Mouse (Mus musculus) yolk sac, embryonic 10.5 days (tissue): Measurements from ENCODE around the gene Siae.
A peak's percentile ranks its signal among the peaks of the same experiment; 100 is the strongest.

ENCODE experiments used
- DNase-seq: peaks from one replicate; pipeline ENCODE4 v3.0.0-alpha.2; 2017; ENCODE audit warnings: low spot score

Siae gene

DNA sequence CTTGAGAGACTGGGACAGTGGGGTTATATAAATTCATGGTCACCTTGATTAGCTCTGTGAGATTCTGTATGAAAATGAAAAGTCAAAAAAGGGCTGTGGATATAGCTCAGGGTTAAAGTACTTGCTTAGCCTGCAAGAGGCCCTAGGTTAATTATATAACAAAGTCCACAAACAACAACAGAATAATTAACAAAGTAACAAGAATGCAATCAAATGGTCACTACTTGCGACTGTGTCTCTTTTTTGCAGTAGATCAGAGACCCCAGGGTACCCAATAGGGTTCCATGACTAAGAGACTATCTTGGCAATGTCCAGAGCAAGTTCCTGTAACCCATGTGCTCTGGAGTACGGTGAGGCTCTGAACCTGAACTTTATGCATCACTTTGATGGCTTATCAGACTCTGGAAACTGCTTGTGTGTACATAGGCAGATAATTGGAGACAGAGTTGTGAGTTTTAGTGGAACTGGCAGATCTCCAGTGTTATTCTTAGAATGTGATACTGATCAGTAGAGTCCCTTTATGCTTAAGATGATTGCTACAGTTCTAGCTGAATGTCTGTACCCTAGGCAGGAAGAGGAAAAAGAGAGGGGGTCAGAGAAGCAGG is 13.8 kb downstream of the Siae start:
- peak; percentile 51 for DNase-seq

DNA sequence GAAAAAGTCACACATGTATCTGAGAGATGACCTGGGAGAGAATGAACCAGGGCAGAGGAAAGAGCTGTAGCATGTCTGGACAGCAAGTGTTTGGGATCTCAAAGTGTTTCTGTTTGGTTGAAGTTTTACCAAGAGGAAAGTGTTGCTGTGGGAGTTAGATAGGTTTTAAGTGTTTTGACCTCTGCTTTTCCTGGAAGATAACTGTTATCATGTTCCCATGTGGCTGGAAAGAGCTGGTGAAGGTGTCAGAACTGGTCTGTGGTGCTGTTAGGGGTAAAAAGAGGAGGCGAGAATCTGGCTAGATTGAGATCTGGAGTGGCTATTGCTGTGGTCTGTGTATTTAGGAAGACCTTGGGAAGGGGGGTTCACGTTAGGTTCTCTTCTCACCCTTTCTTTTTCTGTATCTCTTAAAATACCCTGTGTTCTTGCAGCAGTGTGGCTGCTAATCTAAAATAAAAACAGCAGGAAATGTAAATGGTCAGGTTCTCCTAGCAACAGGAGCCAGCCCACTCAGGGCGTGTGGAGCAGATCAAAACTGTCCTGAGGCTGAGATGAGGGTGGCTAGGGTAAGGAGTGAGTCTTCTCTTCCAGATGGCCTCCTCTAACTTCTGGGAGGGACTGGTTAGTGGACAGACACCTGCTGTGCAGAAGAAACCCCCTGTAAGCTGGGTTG is 16.8 kb downstream of the Siae start:
- no peak for DNase-seq

- no peak for DNase-seq
Measured at GRCm38 (mm10) chr9:37576436-37576930, 21.0 kb downstream of the Siae start.

DNA sequence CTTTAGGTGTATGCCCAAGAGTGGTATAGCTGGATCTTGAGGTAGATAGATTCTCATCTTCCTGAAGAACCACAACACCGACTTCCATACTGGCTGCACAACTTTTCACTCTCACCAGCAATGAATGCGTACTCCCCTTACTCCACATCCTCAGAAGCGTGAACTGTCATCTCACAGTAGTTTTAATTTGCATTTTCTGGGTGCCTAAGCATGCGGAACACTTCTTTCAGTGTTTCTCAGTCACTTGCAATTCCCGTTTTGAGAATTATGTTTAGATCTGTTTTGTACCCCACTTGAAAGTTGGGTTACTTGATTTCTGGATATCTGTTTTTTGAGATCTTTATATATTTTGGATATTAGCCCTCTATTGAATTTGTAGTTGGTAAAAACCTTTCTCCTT is 28.1 kb downstream of the Siae start:
- no peak for DNase-seq

- no peak for DNase-seq
Measured at GRCm38 (mm10) chr9:37586718-37587117, 31.2 kb downstream of the Siae start.

GRCm38 (mm10) chr9:37590381-37590780 is 34.9 kb downstream of the Siae start:
- DNase-seq = no peak

- DNase-seq = no peak
Measured at GRCm38 (mm10) chr9:37592025-37592424, 36.5 kb downstream of the Siae start.

DNA sequence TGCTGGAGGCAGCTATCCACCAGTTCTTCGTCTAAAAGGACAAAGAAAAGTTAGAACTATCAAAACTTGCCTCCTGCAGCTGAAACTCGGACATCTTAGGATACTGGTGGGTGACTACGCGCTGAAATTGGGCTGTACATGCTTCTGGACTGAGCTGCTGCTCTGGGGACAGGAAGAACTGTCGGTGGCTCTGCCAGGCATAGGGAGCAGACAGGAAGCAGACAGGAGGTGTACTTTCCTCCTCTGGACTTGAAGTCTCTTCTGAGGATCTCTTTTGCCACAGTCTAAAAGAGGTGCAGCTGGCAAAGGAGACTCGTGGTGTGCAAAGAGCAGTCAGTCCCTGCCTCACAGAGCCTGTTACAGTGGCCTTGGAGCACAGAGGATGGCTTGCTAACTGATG is 37.1 kb downstream of the Siae start:
- DNase-seq = no peak

- DNase-seq = no peak
Measured at GRCm38 (mm10) chr9:37593690-37594089, 38.2 kb downstream of the Siae start.

GRCm38 (mm10) chr9:37595570-37595969 is 40.1 kb downstream of the Siae start:
- no peak for DNase-seq

DNA sequence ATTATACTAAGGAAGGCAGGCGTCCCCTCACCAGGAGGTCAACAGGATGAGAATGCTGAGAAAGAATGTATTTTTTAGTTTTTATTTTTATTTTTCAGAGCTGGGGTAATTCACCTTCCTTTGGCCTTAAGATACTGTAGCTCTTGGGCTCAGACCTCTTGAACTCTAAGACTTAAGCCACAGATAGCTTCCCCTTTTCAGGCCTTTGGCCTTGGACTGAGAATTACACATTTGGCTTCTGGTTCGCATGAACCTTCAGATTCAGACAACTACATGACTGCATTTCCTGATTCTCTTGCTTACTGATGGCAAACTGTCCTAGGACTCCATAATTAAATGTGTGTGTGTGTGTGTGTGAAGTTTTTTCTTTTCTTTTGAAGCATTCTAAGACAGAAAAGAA is 43.1 kb downstream of the Siae start:
- DNase-seq = no peak

DNA sequence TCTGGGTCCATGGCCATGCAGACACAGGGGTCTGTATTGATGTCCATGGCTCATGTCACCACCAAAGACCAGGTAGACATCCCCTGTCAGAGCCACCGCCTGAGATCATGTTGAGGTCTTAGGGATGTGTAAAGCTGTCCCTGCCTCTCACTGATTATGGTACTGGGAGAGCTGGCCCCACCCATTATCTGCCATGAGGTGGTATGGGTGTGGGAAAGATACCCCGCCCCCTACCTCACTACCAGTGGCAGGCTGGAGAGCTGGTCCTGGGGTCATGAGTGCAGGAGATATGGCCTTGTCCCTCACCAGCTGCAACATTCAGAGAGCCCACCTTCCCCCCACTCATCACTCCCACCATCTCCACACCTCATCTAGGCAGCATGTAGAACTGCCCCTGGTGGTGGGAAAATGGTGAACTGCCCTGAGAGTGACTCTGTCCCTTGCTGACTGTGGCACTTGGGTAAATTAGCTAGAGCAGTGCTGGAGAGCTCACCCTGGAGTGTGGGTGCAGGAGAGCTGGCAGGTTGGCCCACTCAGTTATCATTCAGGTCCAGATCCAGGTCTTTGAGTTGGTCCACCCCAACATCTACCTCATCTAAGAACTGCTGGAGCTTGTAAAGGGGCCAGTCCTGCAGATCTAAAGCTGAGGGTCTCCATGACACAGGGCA is 45.2 kb downstream of the Siae start:
- no peak for DNase-seq

DNA sequence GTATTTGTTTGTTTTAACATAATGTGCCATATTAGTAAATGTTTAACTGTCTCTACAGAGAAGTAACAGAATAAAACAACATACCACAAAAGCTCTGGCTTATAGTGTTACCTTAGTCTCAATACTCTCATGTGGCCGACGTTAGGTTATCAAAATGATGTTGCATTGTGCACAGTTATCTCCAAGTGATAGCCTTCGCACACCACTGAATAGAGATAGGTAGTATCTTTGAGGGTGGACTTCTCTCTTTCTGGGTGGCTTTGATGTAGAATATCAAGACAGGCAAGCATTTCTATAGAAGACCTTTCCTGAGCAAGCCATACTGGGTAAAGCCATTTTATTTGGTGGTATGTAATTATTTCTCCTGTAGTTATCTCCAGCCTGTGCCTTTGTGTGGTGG is 49.6 kb downstream of the Siae start:
- no peak for DNase-seq

DNA sequence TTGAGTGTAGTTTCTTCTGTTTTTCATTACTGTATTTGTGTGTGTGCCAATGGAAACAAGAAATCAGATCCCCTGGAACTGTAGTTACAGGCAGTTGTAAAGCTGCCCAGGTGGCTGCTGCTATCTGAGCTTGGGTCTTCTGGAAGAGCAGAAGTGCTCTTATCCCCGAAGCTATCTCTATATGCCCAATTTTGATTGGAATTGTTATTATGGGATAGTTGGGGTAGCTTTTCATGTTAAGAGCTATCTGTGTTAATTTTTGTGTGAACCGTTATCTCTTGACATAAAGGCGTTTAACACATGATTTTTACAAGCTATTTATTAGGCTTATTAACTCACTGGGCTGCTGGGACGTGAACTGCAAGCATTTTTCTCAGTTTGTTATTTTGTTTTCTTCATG is 54.1 kb downstream of the Siae start:
- no peak for DNase-seq

- DNase-seq = peak; percentile 93
Measured at GRCm38 (mm10) chr9:37613182-37613910, 57.8 kb downstream of the Siae start, which contains the start of gene Spa17. TSS of gene Spa17 (minus strand) at chr9:37613722.

GRCm38 (mm10) chr9:37613911-37614280 is 58.4 kb downstream of the Siae start:
- DNase-seq = no peak

GRCm38 (mm10) chr9:37614316-37614715 is 58.8 kb downstream of the Siae start:
- DNase-seq = no peak

DNA sequence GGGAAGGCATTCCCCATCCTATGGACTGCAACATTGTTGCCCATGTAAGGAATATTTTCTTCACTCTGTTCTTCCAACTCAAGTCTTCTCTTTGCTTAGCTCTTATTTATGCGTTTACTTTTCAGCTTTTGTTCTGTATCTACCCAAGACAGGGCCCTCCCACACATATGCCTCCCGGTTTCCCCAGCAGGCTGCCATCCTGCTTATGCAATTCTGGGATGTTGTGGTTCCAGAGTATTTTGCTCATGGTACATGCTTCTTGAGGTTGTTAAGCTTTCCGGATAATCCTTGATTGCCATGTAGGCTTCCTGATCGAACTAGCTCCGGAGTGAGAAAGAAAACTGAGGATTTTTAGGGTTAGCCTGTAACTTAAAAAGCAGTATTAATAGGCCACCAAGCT is 59.7 kb downstream of the Siae start:
- DNase-seq = no peak

- peak; percentile 19 for DNase-seq
Measured at GRCm38 (mm10) chr9:37616770-37617169, 61.3 kb downstream of the Siae start.

GRCm38 (mm10) chr9:37621290-37621689 is 65.8 kb downstream of the Siae start:
- DNase-seq = no peak

GRCm38 (mm10) chr9:37623981-37624380 is 68.5 kb downstream of the Siae start:
- DNase-seq = no peak

- no peak for DNase-seq
Measured at GRCm38 (mm10) chr9:37624502-37624901, 69.0 kb downstream of the Siae start.

- DNase-seq = no peak
Measured at GRCm38 (mm10) chr9:37625129-37625528, 69.6 kb downstream of the Siae start.
